Mouse (Mus musculus): ENCODE measurements around the gene Rilp.

- TF ChIP-seq POLR2A (IDR thresholded peaks at IDR 0.05; ENCODE audit: insufficient read depth, low read depth, low read length): no peak
- no peak for TF ChIP-seq CTCF (IDR thresholded peaks at IDR 0.05; ENCODE audit: insufficient read depth, low read depth, low read length)
These were observed 22.4 kb upstream of the Rilp start for GRCm38 (mm10) chr11:75487496-75487895.
